Mouse (Mus musculus) megakaryocyte, embryonic 14.5 days (primary cell): ENCODE data around the gene Vgll4.

ENCODE experiments used
- FLI1 ChIP-seq: IDR thresholded peaks from 2 replicates; pipeline ENCODE4 v1.6.1; 2012; ENCODE audit warnings: low read length, inconsistent platforms, mixed read lengths
- GATA1 ChIP-seq: IDR thresholded peaks from 3 replicates; pipeline ENCODE4 v1.6.1; 2012; ENCODE audit warnings: mixed read lengths, low read length, inconsistent platforms, borderline replicate concordance

DNA sequence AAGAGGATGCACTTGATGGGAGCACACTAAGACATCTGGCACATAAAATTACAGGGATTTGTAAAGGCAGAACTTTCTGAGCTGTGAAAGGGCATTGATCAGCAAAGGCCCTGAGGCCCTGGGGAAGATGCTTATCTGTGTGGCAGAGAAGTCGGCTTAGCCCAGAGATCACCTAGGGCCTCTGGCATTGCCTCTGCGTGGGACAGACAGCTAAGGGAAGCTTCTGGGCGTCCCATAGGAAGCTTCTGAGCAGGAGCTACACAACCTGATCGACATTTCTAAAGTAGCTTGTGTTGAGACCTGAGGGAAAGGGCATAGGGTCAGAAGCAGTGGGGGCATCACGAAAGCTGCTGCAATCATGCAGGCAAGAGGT, 32.9 kb downstream of the Vgll4 start:
- TF ChIP-seq FLI1 (no peak), GATA1 (no peak)
